Mouse (Mus musculus): ENCODE measurements around the gene Chrng. TPM values are rescaled to one million over a fixed set of nuclear protein-coding genes. Genes with fewer than 3 reads are reported as not detected.

Chrng gene
- polyA plus RNA-seq, 1 experiment: not detected

DNA sequence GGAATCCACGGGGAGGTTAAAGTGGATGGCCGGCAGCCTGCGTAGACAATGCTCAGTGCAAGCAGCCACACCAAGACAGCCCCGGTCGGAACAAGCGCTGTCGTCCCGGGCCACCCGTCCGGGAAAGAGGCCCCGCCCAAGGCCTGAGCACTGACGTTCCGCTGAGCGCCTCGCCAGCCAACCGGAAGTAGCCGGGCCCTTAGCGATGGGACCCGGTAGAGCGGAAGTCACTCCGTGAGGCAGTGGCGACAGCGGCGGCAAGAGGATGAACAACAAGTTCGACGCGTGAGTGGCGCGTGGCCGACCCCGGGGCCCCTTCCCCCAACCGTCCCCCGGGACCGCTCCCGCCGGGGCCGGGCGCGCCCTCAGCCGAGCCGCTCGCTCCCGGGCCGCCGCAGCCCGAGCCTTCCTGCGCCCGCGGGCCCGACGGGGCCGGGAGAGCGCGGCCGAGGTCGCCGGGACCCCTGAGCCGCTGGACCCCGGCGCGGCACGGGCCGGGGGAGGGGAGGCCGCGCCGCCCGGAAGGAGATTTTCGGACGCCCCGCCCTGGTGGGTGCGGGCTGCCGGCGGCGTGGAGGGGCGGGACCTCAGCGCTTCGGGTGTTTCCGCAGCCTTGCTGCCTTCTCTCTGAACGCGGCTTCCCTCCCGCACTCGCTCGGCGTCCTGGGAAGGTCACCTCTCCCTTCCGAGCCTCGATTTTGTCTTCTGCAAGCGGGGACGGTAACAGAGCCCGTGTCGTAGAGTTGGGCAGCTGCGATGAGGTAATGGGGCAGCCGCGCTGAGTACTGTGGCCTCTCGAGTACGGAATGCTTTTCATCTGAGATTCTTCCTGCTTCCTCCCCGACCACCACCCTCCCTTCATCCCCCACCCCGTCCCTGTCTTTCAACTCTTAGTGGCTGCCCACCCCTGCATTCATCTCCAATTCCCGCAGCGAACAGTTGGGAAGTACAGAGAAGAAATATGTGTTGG is 9.6 kb downstream of the Chrng start, which contains the start of gene Eif4e2:
Gene Eif4e2 (plus strand): TSS at position 180 of the 970 bp plus-strand sequence.
- H3K36me3 ChIP-seq (ENCODE audit: control insufficient read depth, insufficient read depth, low read length): no peaks in the 10 kb centered on the region
- no peaks in the 10 kb centered on the region for H3K27me3 ChIP-seq (ENCODE audit: control insufficient read depth, insufficient read depth, low read length)
- H3K4me1 ChIP-seq (ENCODE audit: control insufficient read depth, insufficient read depth, low read length): peaks cover 8% of the 10 kb centered on the region; the same call in 1 of the 2 replicates
- peak; percentile 72 for TF ChIP-seq POLR2A (IDR thresholded peaks at IDR 0.05; ENCODE audit: control insufficient read depth, low read depth, low read length)
- 0 out of 2 replicates have a peak, but pooled peaks have one; percentile 8 for TF ChIP-seq CTCF (IDR thresholded peaks at IDR 0.05; ENCODE audit: control insufficient read depth, insufficient read depth, insufficient replicate concordance, low read depth, low read length)
- peak within 1 kb of the TSS; percentile 93 for H3K27ac ChIP-seq (ENCODE audit: control insufficient read depth, insufficient read depth, low read depth, low read length)
- peak within 1 kb of the TSS; percentile 95 for H3K4me3 ChIP-seq (ENCODE audit: control insufficient read depth, low read depth, low read length)

DNA sequence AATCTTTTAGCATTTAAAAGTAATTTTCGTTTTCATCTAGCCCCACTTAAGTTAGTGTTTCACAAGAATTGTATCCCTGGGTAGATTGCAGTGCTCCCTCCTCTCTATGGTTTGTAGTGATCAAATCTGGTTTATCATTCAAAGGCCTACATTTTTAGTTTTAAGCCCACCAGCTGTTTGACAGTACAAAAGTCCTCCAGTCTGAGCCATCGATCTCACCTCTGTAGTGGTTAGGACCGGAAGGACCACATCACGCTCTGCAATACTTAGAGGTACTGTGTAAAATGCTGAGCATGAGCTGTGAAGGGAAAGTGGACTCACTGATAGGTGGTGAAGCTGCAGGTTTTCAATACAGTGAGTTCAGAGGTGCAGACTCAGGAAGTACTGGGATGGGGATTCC is 10.3 kb downstream of the Chrng start:
- no peaks in the 10 kb centered on the region for H3K36me3 ChIP-seq (ENCODE audit: control insufficient read depth, insufficient read depth, low read length)
- peak overlapping the region; percentile 95 for H3K4me3 ChIP-seq (ENCODE audit: control insufficient read depth, low read depth, low read length)
- H3K27me3 ChIP-seq (ENCODE audit: control insufficient read depth, insufficient read depth, low read length): no peaks in the 10 kb centered on the region
- H3K4me1 ChIP-seq (ENCODE audit: control insufficient read depth, insufficient read depth, low read length): peaks cover 8% of the 10 kb centered on the region; the same call in 1 of the 2 replicates
- TF ChIP-seq POLR2A (IDR thresholded peaks at IDR 0.05; ENCODE audit: control insufficient read depth, low read depth, low read length) (no peak), CTCF (IDR thresholded peaks at IDR 0.05; ENCODE audit: control insufficient read depth, insufficient read depth, insufficient replicate concordance, low read depth, low read length) (no peak)
- no peak overlapping the region for H3K27ac ChIP-seq (ENCODE audit: control insufficient read depth, insufficient read depth, low read depth, low read length)

DNA sequence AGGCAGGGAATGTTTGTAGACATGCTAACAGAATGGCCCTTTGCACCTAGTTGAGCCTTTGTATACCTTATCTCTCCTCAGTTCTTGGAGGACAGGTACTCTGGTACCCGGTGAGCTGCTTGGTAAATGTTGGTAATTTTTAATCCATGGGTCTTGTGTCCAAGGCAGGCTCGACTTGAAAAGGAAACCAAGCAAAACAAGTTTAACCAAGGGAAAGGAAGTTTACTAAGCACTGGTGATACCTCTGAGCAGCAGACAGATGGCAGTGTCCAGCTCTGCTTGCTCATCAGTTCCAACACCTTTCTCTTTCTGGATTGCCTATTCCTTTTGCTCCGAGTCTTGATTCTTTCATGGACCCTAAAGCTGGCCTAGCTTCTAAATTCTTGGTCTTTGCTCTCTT is 13.5 kb downstream of the Chrng start:
- no peak overlapping the region for H3K27ac ChIP-seq (ENCODE audit: control insufficient read depth, insufficient read depth, low read depth, low read length)
- no peaks in the 10 kb centered on the region for H3K36me3 ChIP-seq (ENCODE audit: control insufficient read depth, insufficient read depth, low read length)
- H3K4me3 ChIP-seq (ENCODE audit: control insufficient read depth, low read depth, low read length): no peak overlapping the region

DNA sequence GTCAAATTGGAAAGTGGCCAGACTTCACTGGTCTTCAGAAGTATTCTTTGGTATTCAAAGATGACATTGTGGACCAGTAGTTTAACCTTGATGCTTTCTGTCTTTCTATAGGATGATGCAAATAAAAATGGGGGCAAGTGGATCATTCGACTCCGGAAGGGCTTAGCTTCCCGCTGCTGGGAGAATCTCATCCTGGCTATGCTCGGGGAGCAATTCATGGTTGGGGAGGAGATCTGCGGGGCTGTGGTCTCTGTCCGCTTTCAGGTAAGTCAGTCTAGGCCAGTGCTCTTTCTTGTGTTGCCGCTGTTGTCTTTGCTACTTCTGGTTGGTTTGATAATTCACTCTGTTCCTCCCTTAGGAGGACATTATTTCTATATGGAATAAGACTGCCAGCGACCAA is 21.3 kb downstream of the Chrng start:
- no peak for TF ChIP-seq CTCF (IDR thresholded peaks at IDR 0.05; ENCODE audit: control insufficient read depth, insufficient read depth, insufficient replicate concordance, low read depth, low read length)
- no peak for TF ChIP-seq POLR2A (IDR thresholded peaks at IDR 0.05; ENCODE audit: control insufficient read depth, low read depth, low read length)
- Histone ChIP-seq H3K36me3 (ENCODE audit: control insufficient read depth, insufficient read depth, low read length) (peaks cover 5% of the 10 kb centered on the region), H3K4me1 (ENCODE audit: control insufficient read depth, insufficient read depth, low read length) (no peaks in the 10 kb centered on the region), H3K27ac (ENCODE audit: control insufficient read depth, insufficient read depth, low read depth, low read length) (no peak overlapping the region), H3K27me3 (ENCODE audit: control insufficient read depth, insufficient read depth, low read length) (no peaks in the 10 kb centered on the region), H3K4me3 (ENCODE audit: control insufficient read depth, low read depth, low read length) (no peak overlapping the region)

More for the DNA sequence above, 13.5 kb downstream of the Chrng start:
- H3K27me3 ChIP-seq (ENCODE audit: control insufficient read depth, insufficient read depth, low read length): no peaks in the 10 kb centered on the region
- H3K4me1 ChIP-seq (ENCODE audit: control insufficient read depth, insufficient read depth, low read length): peaks cover 7% of the 10 kb centered on the region; the same call in 1 of the 2 replicates
- TF ChIP-seq CTCF (IDR thresholded peaks at IDR 0.05; ENCODE audit: control insufficient read depth, insufficient read depth, insufficient replicate concordance, low read depth, low read length) (no peak), POLR2A (IDR thresholded peaks at IDR 0.05; ENCODE audit: control insufficient read depth, low read depth, low read length) (no peak)

DNA sequence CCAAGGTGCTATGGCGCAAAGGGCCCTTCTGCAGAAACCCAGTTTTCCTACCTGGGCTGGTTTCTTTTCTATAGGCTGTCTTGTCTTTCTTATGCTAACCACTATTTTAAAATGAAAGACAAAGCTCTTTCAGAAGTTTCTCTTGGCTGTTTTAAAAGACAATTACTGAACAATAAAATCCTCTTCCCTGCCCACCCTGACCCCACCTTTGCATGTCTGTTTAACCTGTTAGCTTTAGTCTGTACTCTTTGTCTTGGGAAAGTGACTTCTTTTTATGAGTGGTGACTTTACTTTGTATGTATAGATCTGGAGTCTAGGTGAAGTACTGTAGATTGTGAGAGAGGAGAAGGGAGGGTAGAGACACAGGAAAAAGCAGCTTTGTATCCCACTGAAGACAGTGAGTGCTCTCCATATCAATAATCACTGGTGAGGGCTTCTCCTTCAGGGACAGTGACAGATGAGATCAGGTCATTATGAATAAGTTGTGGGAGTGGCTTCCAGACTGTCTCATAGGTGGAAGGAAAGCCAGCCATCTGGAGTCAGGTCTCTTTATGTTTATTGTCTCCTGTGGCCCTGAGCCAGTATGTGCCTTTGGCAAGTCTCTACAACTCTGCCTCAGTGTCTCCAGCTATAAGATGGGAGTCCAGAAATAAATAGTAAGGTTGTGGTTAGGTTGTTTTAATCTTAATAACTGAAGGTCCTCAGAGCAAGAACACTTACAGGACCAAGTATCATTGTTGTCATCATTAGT is 22.1 kb downstream of the Chrng start:
- Histone ChIP-seq H3K4me1 (ENCODE audit: control insufficient read depth, insufficient read depth, low read length) (no peaks in the 10 kb centered on the region), H3K27me3 (ENCODE audit: control insufficient read depth, insufficient read depth, low read length) (no peaks in the 10 kb centered on the region), H3K4me3 (ENCODE audit: control insufficient read depth, low read depth, low read length) (no peak overlapping the region), H3K36me3 (ENCODE audit: control insufficient read depth, insufficient read depth, low read length) (peaks cover 5% of the 10 kb centered on the region), H3K27ac (ENCODE audit: control insufficient read depth, insufficient read depth, low read depth, low read length) (no peak overlapping the region)
- TF ChIP-seq POLR2A (IDR thresholded peaks at IDR 0.05; ENCODE audit: control insufficient read depth, low read depth, low read length): no peak
- no peak for TF ChIP-seq CTCF (IDR thresholded peaks at IDR 0.05; ENCODE audit: control insufficient read depth, insufficient read depth, insufficient replicate concordance, low read depth, low read length)

DNA sequence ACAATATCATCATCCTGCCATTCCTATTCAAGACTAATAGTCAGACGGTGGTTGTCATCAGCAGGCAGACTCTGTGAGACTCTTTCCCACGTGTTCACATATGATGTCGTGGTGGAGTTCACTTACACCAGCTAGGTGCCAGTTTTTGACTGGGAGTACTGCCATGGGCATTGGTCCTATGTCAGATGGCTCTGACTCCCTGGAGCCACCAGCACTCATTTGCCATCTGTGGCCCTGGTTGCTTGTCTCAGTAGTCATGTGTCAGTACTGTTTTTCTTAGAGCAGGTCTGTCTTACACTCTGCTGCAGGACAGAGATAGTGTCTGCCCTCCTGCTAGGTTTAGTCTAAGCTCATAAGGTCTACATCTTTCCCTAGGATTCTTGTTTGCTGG is 22.7 kb downstream of the Chrng start:
- TF ChIP-seq CTCF (IDR thresholded peaks at IDR 0.05; ENCODE audit: control insufficient read depth, insufficient read depth, insufficient replicate concordance, low read depth, low read length) (no peak), POLR2A (IDR thresholded peaks at IDR 0.05; ENCODE audit: control insufficient read depth, low read depth, low read length) (no peak)
- Histone ChIP-seq H3K27me3 (ENCODE audit: control insufficient read depth, insufficient read depth, low read length) (no peaks in the 10 kb centered on the region), H3K4me1 (ENCODE audit: control insufficient read depth, insufficient read depth, low read length) (no peaks in the 10 kb centered on the region), H3K27ac (ENCODE audit: control insufficient read depth, insufficient read depth, low read depth, low read length) (no peak overlapping the region), H3K36me3 (ENCODE audit: control insufficient read depth, insufficient read depth, low read length) (peaks cover 5% of the 10 kb centered on the region), H3K4me3 (ENCODE audit: control insufficient read depth, low read depth, low read length) (no peak overlapping the region)

DNA sequence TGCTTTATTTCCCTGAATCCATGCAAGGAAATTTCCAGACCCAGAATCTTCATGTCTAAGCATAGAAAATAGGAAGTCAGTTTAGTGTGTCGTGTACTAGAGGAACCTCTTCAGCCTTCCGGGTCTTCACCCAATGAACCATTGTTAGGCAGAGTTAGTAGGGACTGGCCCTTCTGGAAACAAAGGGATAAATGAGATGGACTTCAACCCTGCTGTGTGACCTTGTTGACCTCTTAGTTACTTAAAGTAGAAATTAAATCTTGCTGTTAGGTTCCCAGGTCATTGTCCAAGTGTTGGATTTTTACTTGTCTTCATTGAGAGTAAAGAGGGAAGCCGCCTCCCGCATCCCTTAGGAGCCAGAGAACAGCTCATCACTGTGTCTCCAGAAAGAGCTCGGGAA is 26.1 kb downstream of the Chrng start:
- no peak overlapping the region for H3K27ac ChIP-seq (ENCODE audit: control insufficient read depth, insufficient read depth, low read depth, low read length)
- no peak overlapping the region for H3K4me3 ChIP-seq (ENCODE audit: control insufficient read depth, low read depth, low read length)
- H3K4me1 ChIP-seq (ENCODE audit: control insufficient read depth, insufficient read depth, low read length): no peaks in the 10 kb centered on the region
- H3K36me3 ChIP-seq (ENCODE audit: control insufficient read depth, insufficient read depth, low read length): peaks cover 4% of the 10 kb centered on the region
- H3K27me3 ChIP-seq (ENCODE audit: control insufficient read depth, insufficient read depth, low read length): no peaks in the 10 kb centered on the region
- TF ChIP-seq POLR2A (IDR thresholded peaks at IDR 0.05; ENCODE audit: control insufficient read depth, low read depth, low read length) (no peak), CTCF (IDR thresholded peaks at IDR 0.05; ENCODE audit: control insufficient read depth, insufficient read depth, insufficient replicate concordance, low read depth, low read length) (no peak)

Data from testis, adult 2 months (tissue).